Mouse (Mus musculus) MEL (cell line): Measurements from ENCODE around the gene Uggt2.

Experiments
- CTCF ChIP-seq, 3 experiments: IDR thresholded peaks in 2 of 3; conservative IDR thresholded peaks in 1 of 3; 2 replicates each; pipeline ENCODE4 v1.5.1; 2011 to 2012; ENCODE audit warnings: low read length in 3 of 3, low read depth in 2 of 3, mild to moderate bottlenecking in 2 of 3, improper control_type of control experiment in 1 of 3, inconsistent platforms in 1 of 3, mixed read lengths in 1 of 3, moderate library complexity in 1 of 3; ENCODE audit not compliant: control insufficient read depth in 1 of 3, insufficient read depth in 1 of 3, poor library complexity in 1 of 3, severe bottlenecking in 1 of 3
- E2F4 ChIP-seq: IDR thresholded peaks from 2 replicates; pipeline ENCODE4 v1.6.1; 2011; ENCODE audit warnings: low read depth, low read length, improper control_type of control experiment, borderline replicate concordance
- ELF1 ChIP-seq: IDR thresholded peaks from 2 replicates; pipeline ENCODE4 v1.6.1; 2014; ENCODE audit warnings: low read depth, mild to moderate bottlenecking, inconsistent platforms, low read length, improper control_type of control experiment, moderate library complexity
- GATA1 ChIP-seq: IDR thresholded peaks from 2 replicates; pipeline ENCODE4 v1.6.1; 2011; ENCODE audit warnings: low read depth, low read length, improper control_type of control experiment
- HCFC1 ChIP-seq: IDR thresholded peaks from 2 replicates; pipeline ENCODE4 v1.6.1; 2012; ENCODE audit warnings: low read depth, mild to moderate bottlenecking, inconsistent platforms, low read length, improper control_type of control experiment, moderate library complexity
- KAT2A ChIP-seq: conservative IDR thresholded peaks from 2 replicates; pipeline ENCODE4 v1.6.1; 2012; ENCODE audit warnings: low read depth, low read length, improper control_type of control experiment, inconsistent platforms
- MAX ChIP-seq: IDR thresholded peaks from 2 replicates; pipeline ENCODE4 v1.6.1; 2011; ENCODE audit warnings: low read length, improper control_type of control experiment
- MXI1 ChIP-seq: IDR thresholded peaks from 2 replicates; pipeline ENCODE4 v1.6.1; 2011; ENCODE audit warnings: mild to moderate bottlenecking, low read depth, low read length, improper control_type of control experiment
- POLR2A ChIP-seq, 2 experiments: IDR thresholded peaks; 2 replicates each; pipeline ENCODE4 v1.6.1; 2011 to 2012; ENCODE audit warnings: low read length in 2 of 2, mild to moderate bottlenecking in 2 of 2, control low read depth in 1 of 2, improper control_type of control experiment in 1 of 2, low read depth in 1 of 2, moderate library complexity in 1 of 2; ENCODE audit not compliant: control insufficient read depth in 1 of 2, insufficient read depth in 1 of 2, poor library complexity in 1 of 2
- POLR2AphosphoS5 ChIP-seq: IDR thresholded peaks from 2 replicates; pipeline ENCODE4 v1.6.1; 2012; ENCODE audit warnings: low read depth, borderline replicate concordance, mild to moderate bottlenecking, inconsistent platforms, low read length, moderate library complexity, mixed read lengths
- RAD21 ChIP-seq: IDR thresholded peaks from 2 replicates; pipeline ENCODE4 v1.6.1; 2011; ENCODE audit warnings: mild to moderate bottlenecking, low read depth, low read length, improper control_type of control experiment
- SIN3A ChIP-seq: IDR thresholded peaks from 2 replicates; pipeline ENCODE4 v1.6.1; 2012; ENCODE audit warnings: low read length, improper control_type of control experiment, inconsistent platforms
- ZC3H11A ChIP-seq: IDR thresholded peaks from 2 replicates; pipeline ENCODE4 v1.6.1; 2012; ENCODE audit warnings: low read depth, mild to moderate bottlenecking, inconsistent platforms, low read length, improper control_type of control experiment
- ZKSCAN1 ChIP-seq: IDR thresholded peaks from 2 replicates; pipeline ENCODE4 v1.6.1; 2012; ENCODE audit warnings: low read depth, mild to moderate bottlenecking, inconsistent platforms, low read length, improper control_type of control experiment, moderate library complexity

GRCm38 (mm10) chr14:119005834-119006233 is 93.4 kb downstream of the Uggt2 start:
- TF ChIP-seq GATA1 = no peak
- no peak for TF ChIP-seq POLR2A (IDR thresholded peaks at IDR 0.05; ENCODE audit: control insufficient read depth in 1 of 2, insufficient read depth in 1 of 2, low read depth in 1 of 2, low read length in 2 of 2, poor library complexity in 1 of 2)
- TF ChIP-seq CTCF (IDR thresholded peaks at IDR 0.05 in 2 of 3, conservative IDR thresholded peaks at IDR 0.05 in 1 of 3; ENCODE audit: control insufficient read depth in 1 of 3, insufficient read depth in 1 of 3, low read depth in 2 of 3, low read length in 3 of 3, poor library complexity in 1 of 3, severe bottlenecking in 1 of 3) = no peak
- no peak for TF ChIP-seq ZKSCAN1
- no peak for TF ChIP-seq SIN3A
- TF ChIP-seq POLR2AphosphoS5 = no peak
- TF ChIP-seq HCFC1 = no peak
- TF ChIP-seq KAT2A = no peak
- TF ChIP-seq MXI1 = no peak
- no peak for TF ChIP-seq MAX
- TF ChIP-seq ZC3H11A = no peak
- no peak for TF ChIP-seq ELF1
- no peak for TF ChIP-seq E2F4
- TF ChIP-seq RAD21 = no peak
